Mouse (Mus musculus) myocyte (in vitro differentiated cells): ENCODE measurements around the gene Gm36176. TPM values are rescaled to one million over a fixed set of nuclear protein-coding genes. Genes with fewer than 3 reads are reported as not detected.
A peak's percentile ranks its signal among the peaks of the same experiment; 100 is the strongest.

Experiments used
- H3K27me3 ChIP-seq: one replicate; pipeline ENCODE4 v1.6.1; 2011; ENCODE audit not compliant: control insufficient read depth, insufficient read depth, insufficient read length
- H3K36me3 ChIP-seq: one replicate; pipeline ENCODE4 v1.6.1; 2011; ENCODE audit not compliant: control insufficient read depth, insufficient read depth
- H3K4me2 ChIP-seq: one replicate; pipeline ENCODE4 v1.6.1; 2011; ENCODE audit warnings: low read depth, control low read depth
- H3K4me3 ChIP-seq: one replicate; pipeline ENCODE4 v1.5.1; 2011; ENCODE audit warnings: mild to moderate bottlenecking, control low read depth, moderate library complexity
- H3K79me2 ChIP-seq: one replicate; pipeline ENCODE4 v1.6.1; 2011; ENCODE audit not compliant: control insufficient read depth, insufficient read depth
- H3ac ChIP-seq: one replicate; pipeline ENCODE4 v1.6.1; 2011; ENCODE audit not compliant: control insufficient read depth, insufficient read length
- CEBPB ChIP-seq: IDR thresholded peaks from 2 replicates; pipeline ENCODE4 v1.6.1; 2011; ENCODE audit warnings: mild to moderate bottlenecking, moderate library complexity; ENCODE audit not compliant: poor library complexity, insufficient read depth, severe bottlenecking
- E2F4 ChIP-seq: IDR thresholded peaks from one replicate; pipeline ENCODE4 v1.6.1; 2011; ENCODE audit warnings: mild to moderate bottlenecking, control low read depth, moderate library complexity; ENCODE audit not compliant: insufficient read depth
- MAX ChIP-seq: IDR thresholded peaks from one replicate; pipeline ENCODE4 v1.6.1; 2011; ENCODE audit warnings: low read depth, mild to moderate bottlenecking, control low read depth
- MYOD1 ChIP-seq, 3 experiments: IDR thresholded peaks; one replicate each; pipeline ENCODE4 v1.6.1; 2011; ENCODE audit warnings: control low read depth in 2 of 3, low read depth in 2 of 3, mild to moderate bottlenecking in 2 of 3, moderate library complexity in 1 of 3; ENCODE audit not compliant: insufficient read length in 2 of 3, control insufficient read depth in 1 of 3
- MYOG ChIP-seq, 3 experiments: IDR thresholded peaks; one replicate each; pipeline ENCODE4 v1.6.1; 2011; ENCODE audit warnings: control low read depth in 2 of 3, low read depth in 2 of 3, mild to moderate bottlenecking in 2 of 3; ENCODE audit not compliant: insufficient read length in 2 of 3, control insufficient read depth in 1 of 3, insufficient read depth in 1 of 3
- POLR2A ChIP-seq: IDR thresholded peaks from one replicate; pipeline ENCODE4 v1.6.1; 2011; ENCODE audit warnings: low read depth, mild to moderate bottlenecking, control low read depth, moderate library complexity; ENCODE audit not compliant: insufficient read length
- POLR2AphosphoS2 ChIP-seq: IDR thresholded peaks from one replicate; pipeline ENCODE4 v1.6.1; 2011; ENCODE audit warnings: low read depth, control low read depth; ENCODE audit not compliant: insufficient read length
- REST ChIP-seq: IDR thresholded peaks from one replicate; pipeline ENCODE4 v1.6.1; 2011; ENCODE audit warnings: mild to moderate bottlenecking, control low read depth, moderate library complexity; ENCODE audit not compliant: insufficient read depth, insufficient read length
- SRF ChIP-seq: IDR thresholded peaks from one replicate; pipeline ENCODE4 v1.6.1; 2011; ENCODE audit warnings: low read depth; ENCODE audit not compliant: control insufficient read depth, insufficient read length
- TCF12 ChIP-seq: IDR thresholded peaks from one replicate; pipeline ENCODE4 v1.6.1; 2011; ENCODE audit warnings: mild to moderate bottlenecking, control low read depth; ENCODE audit not compliant: poor library complexity, insufficient read depth, severe bottlenecking
- TCF3 ChIP-seq: IDR thresholded peaks from one replicate; pipeline ENCODE4 v1.6.1; 2011; ENCODE audit warnings: low read depth, control low read depth; ENCODE audit not compliant: insufficient read length
- USF1 ChIP-seq: IDR thresholded peaks from one replicate; pipeline ENCODE4 v1.6.1; 2011; ENCODE audit warnings: low read depth, mild to moderate bottlenecking, control low read depth, moderate library complexity
- polyA plus RNA-seq: library from polyadenylated mRNA; unstranded; fragments of >200 nt; fragmentation: generic; extraction: Trizol; gene quantifications from one replicate; pipeline ENCODE4 v1.2.1, GENCODE M21; 2012; ENCODE audit warnings: missing spikeins

Gm36176 gene
- polyA plus RNA-seq, 1 experiment = not detected

DNA sequence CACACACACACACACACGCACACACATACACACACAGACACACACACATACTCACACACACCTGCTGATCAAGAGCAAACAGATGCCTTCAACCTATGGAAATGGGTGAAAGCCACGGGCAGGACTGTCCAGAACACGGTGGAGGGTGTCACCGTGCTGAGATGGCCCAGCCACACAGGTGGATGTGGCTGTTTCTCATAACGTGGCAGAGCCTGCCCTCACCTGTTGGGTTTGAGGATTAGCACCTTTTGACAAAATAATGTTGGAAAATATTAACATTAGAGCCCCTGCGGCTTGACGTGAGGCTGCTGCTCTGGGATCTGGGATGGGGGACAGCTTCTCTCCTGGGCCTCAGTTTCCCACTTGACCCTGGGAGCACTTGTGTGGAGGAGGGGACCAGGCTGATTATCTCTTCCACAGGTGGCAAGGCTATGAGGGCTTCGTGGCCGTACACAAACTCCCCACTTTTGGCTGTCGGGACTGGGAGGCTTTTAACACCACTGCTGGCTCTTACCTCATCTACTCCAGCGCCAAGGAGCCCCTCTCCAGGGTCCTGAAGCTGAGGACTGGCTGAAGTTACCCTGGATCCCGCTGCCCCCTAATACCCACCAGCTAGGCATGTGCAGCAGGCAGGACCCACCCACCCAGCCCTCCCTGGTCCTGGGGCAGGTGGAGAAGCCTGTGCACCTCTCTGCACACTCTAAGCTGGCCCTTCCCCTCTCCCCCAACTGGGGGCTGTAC is 39.6 kb downstream of the Gm36176 start:
- TF ChIP-seq MYOD1 (IDR thresholded peaks at IDR 0.05; ENCODE audit: control insufficient read depth in 1 of 3, insufficient read length in 2 of 3, low read depth in 2 of 3) = no peak
- TF ChIP-seq REST = peak; percentile 1
- TF ChIP-seq SRF = no peak
- TF ChIP-seq MAX = no peak
- no peak for TF ChIP-seq E2F4
- no peak for TF ChIP-seq MYOG (IDR thresholded peaks at IDR 0.05; ENCODE audit: control insufficient read depth in 1 of 3, insufficient read depth in 1 of 3, insufficient read length in 2 of 3, low read depth in 2 of 3)
- no peaks in the 10 kb centered on the region for H3K27me3 ChIP-seq
- no peak overlapping the region for H3K4me2 ChIP-seq
- no peak overlapping the region for H3ac ChIP-seq
- H3K79me2 ChIP-seq = no peaks in the 10 kb centered on the region
- no peaks in the 10 kb centered on the region for H3K36me3 ChIP-seq
- no peak overlapping the region for H3K4me3 ChIP-seq

DNA sequence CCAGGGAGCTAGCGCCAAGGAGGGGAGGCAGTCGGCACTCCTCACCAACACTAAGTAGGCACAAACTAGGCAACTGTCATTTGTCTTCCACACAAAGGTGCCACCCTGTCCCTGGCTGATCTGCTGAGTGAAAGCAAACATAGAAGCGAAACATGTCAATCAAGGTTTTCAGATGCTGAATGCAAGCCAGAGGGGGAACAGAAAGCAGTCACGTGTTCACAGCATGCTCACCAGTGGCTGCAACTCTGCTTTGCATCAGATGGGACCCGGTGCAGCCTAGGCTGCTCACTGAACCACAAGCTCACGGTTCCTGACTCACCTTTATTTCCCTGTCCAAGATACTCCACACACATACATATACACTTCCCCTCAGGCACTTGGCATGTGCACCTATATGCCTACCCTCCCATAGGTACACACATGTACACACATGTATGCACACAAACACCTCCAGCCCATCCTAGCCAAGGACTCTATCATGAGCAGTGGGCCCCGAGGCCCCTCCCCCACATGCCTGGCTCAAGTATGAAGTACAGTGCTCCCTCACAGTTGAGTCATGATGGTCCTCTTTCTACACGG is 44.5 kb downstream of the Gm36176 start:
- TF ChIP-seq CEBPB = no peak
- TF ChIP-seq USF1 = no peak
- TF ChIP-seq MYOG (IDR thresholded peaks at IDR 0.05; ENCODE audit: control insufficient read depth in 1 of 3, insufficient read depth in 1 of 3, insufficient read length in 2 of 3, low read depth in 2 of 3) = no peak
- TF ChIP-seq REST = no peak
- TF ChIP-seq POLR2A = no peak
- TF ChIP-seq TCF12 = no peak
- no peak for TF ChIP-seq MAX
- TF ChIP-seq E2F4 = no peak
- no peak for TF ChIP-seq MYOD1 (IDR thresholded peaks at IDR 0.05; ENCODE audit: control insufficient read depth in 1 of 3, insufficient read length in 2 of 3, low read depth in 2 of 3)
- TF ChIP-seq POLR2AphosphoS2 = no peak
- TF ChIP-seq TCF3 = no peak
- TF ChIP-seq SRF = no peak
- no peak overlapping the region for H3K4me3 ChIP-seq
- H3K4me2 ChIP-seq = no peak overlapping the region
- no peaks in the 10 kb centered on the region for H3K36me3 ChIP-seq
- H3ac ChIP-seq = no peak overlapping the region
- no peaks in the 10 kb centered on the region for H3K79me2 ChIP-seq
- H3K27me3 ChIP-seq = peaks cover 18% of the 10 kb centered on the region

DNA sequence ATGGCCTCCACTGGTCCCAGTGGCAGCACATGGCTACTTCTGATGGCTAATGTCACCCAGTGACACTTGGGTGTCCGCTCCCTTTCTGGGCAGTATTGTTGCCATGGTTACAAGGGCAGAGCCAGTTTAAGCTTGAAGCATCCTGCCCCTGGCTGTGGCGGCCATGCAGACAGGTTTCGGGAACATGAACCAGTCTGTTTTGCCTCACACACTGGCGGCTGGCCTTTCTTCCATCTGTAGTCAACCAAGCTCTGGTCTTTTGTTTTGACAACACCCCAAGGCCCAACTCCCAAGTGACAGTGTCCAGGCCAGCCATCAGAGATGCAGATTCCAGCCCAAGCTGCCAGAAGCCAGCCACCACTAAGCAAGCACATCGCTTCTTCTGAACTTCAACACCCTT is 49.0 kb downstream of the Gm36176 start:
- Histone ChIP-seq H3K79me2 (no peaks in the 10 kb centered on the region), H3K4me2 (no peak overlapping the region), H3ac (no peak overlapping the region), H3K4me3 (no peak overlapping the region), H3K36me3 (no peaks in the 10 kb centered on the region), H3K27me3 (peaks cover 48% of the 10 kb centered on the region)
- TF ChIP-seq USF1 = no peak
- no peak for TF ChIP-seq E2F4
- TF ChIP-seq TCF3 = no peak
- no peak for TF ChIP-seq MYOG (IDR thresholded peaks at IDR 0.05; ENCODE audit: control insufficient read depth in 1 of 3, insufficient read depth in 1 of 3, insufficient read length in 2 of 3, low read depth in 2 of 3)
- no peak for TF ChIP-seq POLR2A
- no peak for TF ChIP-seq REST
- no peak for TF ChIP-seq SRF
- no peak for TF ChIP-seq MAX
- TF ChIP-seq MYOD1 (IDR thresholded peaks at IDR 0.05; ENCODE audit: control insufficient read depth in 1 of 3, insufficient read length in 2 of 3, low read depth in 2 of 3) = no peak
- TF ChIP-seq CEBPB = no peak
- no peak for TF ChIP-seq TCF12
- TF ChIP-seq POLR2AphosphoS2 = no peak

Other genes with a start within 250 kb of the Gm36176 start
- 127 TPM for gene Sumo3, start 240.7 kb upstream of the Gm36176 start, polyA plus RNA-seq
- 8.8 TPM for gene Gm49325, start 240.6 kb upstream of the Gm36176 start, polyA plus RNA-seq
- gene Ube2g2, start 224.5 kb upstream of the Gm36176 start, polyA plus RNA-seq = 181 TPM
- gene Tspear, start 160.2 kb upstream of the Gm36176 start, polyA plus RNA-seq = not detected
- not detected for gene Gm19402, start 156.0 kb upstream of the Gm36176 start, polyA plus RNA-seq
- gene Gm9508, start 149.6 kb upstream of the Gm36176 start, polyA plus RNA-seq = not detected
- not detected for gene Gm10272, start 140.2 kb upstream of the Gm36176 start, polyA plus RNA-seq
- not detected for gene Gm10024, start 135.3 kb upstream of the Gm36176 start, polyA plus RNA-seq
- gene Gm10142, start 131.0 kb upstream of the Gm36176 start, polyA plus RNA-seq = not detected
- not detected for gene Krtap12-1, start 126.2 kb upstream of the Gm36176 start, polyA plus RNA-seq
- not detected for gene Gm10100, start 120.3 kb upstream of the Gm36176 start, polyA plus RNA-seq
- gene Gm18596, start 104.2 kb upstream of the Gm36176 start, polyA plus RNA-seq = not detected
- gene Gm9736, start 95.4 kb upstream of the Gm36176 start, polyA plus RNA-seq = not detected
- not detected for gene Gm3233, start 87.1 kb upstream of the Gm36176 start, polyA plus RNA-seq
- not detected for gene Gm3238, start 75.5 kb upstream of the Gm36176 start, polyA plus RNA-seq
- gene Gm7138, start 69.9 kb upstream of the Gm36176 start, polyA plus RNA-seq = not detected
- not detected for gene Gm3250, start 64.3 kb upstream of the Gm36176 start, polyA plus RNA-seq
- not detected for gene Gm7137, start 58.6 kb upstream of the Gm36176 start, polyA plus RNA-seq
- not detected for gene Gm9639, start 51.7 kb upstream of the Gm36176 start, polyA plus RNA-seq
- gene Gm19668, start 47.7 kb upstream of the Gm36176 start, polyA plus RNA-seq = not detected
- gene Gm9507, start 35.0 kb upstream of the Gm36176 start, polyA plus RNA-seq = not detected
- gene Gm2696, start 32.1 kb upstream of the Gm36176 start, polyA plus RNA-seq = not detected
- not detected for gene Krtap10-4, start 19.7 kb upstream of the Gm36176 start, polyA plus RNA-seq
- gene Krtap10-10, start 10.9 kb upstream of the Gm36176 start, polyA plus RNA-seq = not detected
- not detected for gene Gm10318, start 6.1 kb downstream of the Gm36176 start, polyA plus RNA-seq
- not detected for gene Gm3285, start 15.2 kb downstream of the Gm36176 start, polyA plus RNA-seq
- gene Lrrc3, start 55.7 kb downstream of the Gm36176 start, polyA plus RNA-seq = 0.01 TPM
- not detected for gene Trpm2, start 123.8 kb downstream of the Gm36176 start, polyA plus RNA-seq
- 12.8 TPM for gene 1810043G02Rik, start 131.7 kb downstream of the Gm36176 start, polyA plus RNA-seq
- gene Pfkl, start 163.3 kb downstream of the Gm36176 start, polyA plus RNA-seq = 122 TPM
- gene Dnmt3l, start 195.1 kb downstream of the Gm36176 start, polyA plus RNA-seq = 1.1 TPM
- 0.38 TPM for gene Aire, start 196.8 kb downstream of the Gm36176 start, polyA plus RNA-seq
- gene Icosl, start 222.5 kb downstream of the Gm36176 start, polyA plus RNA-seq = 0.02 TPM